Mouse (Mus musculus) CD4-positive, CD25-positive, alpha-beta regulatory T cell, adult 4 months (primary cell): Measurements from ENCODE around the gene Ccdc28a. TPM values are rescaled to one million over a fixed set of nuclear protein-coding genes. Genes with fewer than 3 reads are reported as not detected.

ENCODE experiments used
- ATAC-seq: one replicate; pipeline ENCODE4 v1.8.0; 2017
- polyA plus RNA-seq, 2 experiments: library from polyadenylated mRNA; unstranded; fragments of 100-300 nt; shearing (Covaris generic); gene quantifications; one replicate each; pipeline ENCODE4 v1.2.1; 2017

Ccdc28a gene
- 10 to 100 TPM; 42.8 to 50.3 TPM for polyA plus RNA-seq

DNA sequence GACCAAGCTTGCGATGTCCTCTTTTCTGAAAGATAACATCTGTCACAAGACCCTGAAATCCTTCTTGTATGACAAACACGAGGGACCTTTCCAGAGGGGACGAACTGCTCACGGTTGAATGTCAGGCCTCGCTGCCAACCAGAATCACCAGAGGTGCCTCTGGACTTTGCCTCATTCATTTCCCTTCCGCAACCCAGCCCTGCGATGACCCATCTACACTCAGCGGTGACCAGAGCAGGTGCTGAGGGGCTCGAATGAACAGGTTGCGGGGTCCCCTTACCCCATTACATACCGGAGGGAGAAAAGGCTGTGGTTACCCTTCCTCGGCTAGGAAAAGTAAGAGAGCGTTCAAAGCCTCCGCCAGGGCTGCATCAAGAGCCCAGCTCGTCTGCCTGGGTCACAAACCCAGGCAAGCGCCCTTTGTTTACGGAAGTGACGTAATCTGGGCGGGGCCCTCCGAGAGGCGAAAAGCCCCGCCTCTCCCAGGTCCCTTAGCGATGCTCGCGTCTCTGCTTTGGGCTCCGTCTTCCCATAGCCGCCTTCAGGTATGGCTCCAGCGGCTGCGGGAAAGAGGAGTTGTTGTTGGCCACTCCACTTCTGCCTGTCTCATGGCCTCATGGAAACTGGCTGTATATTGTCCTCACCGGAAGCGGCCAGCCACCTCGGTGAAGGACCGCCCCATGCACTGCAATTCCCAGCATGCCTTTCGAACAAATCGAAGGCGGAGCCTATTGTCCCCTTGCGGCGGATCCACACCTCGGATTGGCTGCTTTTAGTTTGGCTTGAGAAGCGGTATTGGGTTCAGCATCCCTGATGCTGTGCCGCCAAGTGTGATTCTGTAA, at the start of gene Ccdc28a:
Gene Ccdc28a (minus strand): TSS at position 439 of the 842 bp plus-strand sequence.
- ATAC-seq, result peak; percentile 92

- ATAC-seq, result no peak
Observed at GRCm38 (mm10) chr10:18283991-18284390, 49.2 kb upstream of the Ccdc28a start.

DNA sequence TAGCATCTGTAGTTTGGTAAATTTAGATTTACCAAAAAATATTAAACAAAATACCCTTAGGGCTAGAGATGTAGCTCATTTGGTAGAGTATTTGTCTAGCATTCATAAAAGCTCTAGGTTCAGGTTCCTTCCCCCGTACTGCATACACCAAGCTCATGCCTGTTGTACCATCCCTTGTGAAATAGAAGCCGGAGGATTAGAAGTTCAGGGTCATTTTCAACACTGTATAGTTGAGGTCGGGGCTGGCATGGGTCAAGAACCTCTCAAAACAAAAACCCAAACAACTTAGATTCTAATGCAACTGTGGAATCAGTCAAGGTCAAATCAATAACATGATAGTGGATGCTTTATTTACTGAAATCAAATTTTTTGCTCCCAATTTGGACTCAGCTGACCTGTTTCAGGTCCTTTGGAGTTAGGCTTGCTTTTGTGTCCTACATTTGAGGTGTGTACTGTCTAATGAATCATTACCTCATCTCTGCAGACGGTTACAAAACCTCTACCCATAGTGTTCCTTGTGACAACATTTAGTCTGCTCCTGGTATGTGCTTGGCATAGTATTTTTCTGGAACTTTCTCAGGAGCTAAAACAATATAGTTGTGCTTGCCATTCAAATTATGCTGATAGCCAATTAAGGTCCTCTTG, 41.4 kb upstream of the Ccdc28a start:
- ATAC-seq, result no peak

DNA sequence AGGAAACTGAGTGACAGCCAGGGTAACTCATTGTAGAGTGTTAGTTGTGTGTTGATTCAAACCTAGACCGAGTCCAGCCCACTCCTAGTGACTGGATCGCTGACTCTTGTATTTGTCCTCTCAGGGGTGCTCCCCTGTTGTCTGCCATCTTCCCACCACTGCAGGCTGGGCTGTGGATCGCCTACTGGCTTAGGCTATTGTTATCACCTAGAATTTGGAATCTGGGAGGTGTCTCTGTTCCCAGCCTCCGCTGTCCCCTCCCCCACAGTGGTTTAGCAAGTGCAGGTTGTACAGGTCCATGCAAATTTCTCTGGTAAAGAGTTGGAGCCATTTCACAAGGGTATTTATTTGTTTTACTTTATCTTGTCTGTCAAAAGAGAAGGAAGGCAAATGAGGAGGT, 16.5 kb upstream of the Ccdc28a start:
- no peak for ATAC-seq

DNA sequence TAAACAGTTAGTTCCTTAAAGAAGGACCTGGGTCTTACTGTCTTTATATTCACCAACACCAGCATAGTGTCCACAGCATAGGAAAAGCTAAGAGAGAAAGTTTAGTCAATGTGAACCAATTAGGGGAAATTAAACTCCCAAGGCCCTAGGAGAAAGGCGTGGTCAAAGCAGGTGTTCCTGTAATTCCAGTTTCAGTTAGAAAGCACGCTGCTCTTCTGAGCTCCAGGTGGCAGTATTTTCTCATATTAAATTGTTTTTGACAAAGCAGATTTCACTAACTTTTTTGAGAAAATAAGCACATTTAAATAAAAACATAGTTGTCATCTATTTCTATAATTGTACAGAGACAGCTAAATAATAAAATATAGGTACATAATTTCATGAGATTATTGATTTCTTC, 8.8 kb upstream of the Ccdc28a start:
- ATAC-seq, result no peak

DNA sequence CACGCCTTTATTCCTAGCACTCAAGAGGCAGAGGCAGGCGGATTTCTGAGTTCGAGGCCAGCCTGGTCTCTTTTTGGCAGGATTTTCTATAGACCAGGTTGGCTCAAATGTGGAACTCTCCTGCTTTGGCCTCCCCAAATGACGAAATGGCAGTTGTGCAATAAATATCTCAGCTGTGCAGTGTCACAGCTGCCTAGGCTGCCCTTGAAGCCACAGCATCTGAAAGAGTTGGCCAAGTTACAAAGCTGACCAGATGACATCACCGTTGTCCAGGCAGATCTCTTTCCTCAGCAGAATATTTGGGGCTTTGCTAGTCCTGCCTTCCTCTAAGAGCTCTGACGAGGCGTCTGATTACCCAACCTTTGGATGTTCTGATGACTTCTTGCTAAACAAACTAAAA, 2.4 kb upstream of the Ccdc28a start:
- no peak for ATAC-seq

- no peak for ATAC-seq
Observed at GRCm38 (mm10) chr10:18236328-18236927, 1.6 kb upstream of the Ccdc28a start.

- peak; percentile 36 for ATAC-seq
Observed at GRCm38 (mm10) chr10:18235402-18235747, 577 bp upstream of the Ccdc28a start.

- no peak for ATAC-seq
Observed at GRCm38 (mm10) chr10:18233891-18234290, 907 bp downstream of the Ccdc28a start.

DNA sequence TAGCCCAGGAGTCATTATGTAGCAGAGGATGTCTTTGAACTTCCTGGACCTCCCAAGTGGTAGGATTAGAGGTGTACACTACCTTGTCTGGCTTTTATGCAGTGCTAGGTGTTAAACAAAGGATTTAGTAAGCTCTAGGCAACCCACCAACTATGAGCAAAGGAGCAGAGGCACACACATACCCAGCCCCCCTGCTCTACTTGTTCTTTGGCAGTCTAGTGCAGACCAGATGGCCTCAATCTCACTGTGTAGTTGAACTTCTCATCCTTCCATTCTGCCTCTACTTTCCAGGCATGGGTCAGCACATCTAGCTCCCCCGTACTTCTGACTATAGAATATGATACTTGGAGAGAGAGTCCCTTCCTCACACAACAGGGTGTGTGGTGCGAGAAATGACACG, 10.4 kb downstream of the Ccdc28a start:
- no peak for ATAC-seq

GRCm38 (mm10) chr10:18219351-18219750, 15.4 kb downstream of the Ccdc28a start:
- no peak for ATAC-seq

DNA sequence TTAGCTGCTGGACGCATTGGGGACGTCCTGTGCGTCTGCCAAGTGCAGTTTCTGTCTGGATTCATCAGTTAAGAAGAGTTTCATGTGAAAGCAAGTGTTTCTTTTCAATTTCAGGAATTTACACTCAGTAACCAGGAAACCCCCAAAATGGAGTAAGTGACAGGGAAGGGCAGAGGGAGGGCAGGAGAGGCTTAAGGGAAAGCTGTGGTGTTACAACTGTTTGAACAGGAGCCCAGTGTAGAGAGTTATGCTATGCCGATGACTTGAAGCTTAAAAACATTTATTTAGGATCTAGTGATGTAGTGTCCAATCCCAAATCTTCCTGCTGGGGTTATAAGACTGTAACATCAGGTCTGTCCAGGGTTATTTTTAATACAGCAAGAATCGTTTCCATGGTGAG, 20.7 kb downstream of the Ccdc28a start:
- no peak for ATAC-seq

DNA sequence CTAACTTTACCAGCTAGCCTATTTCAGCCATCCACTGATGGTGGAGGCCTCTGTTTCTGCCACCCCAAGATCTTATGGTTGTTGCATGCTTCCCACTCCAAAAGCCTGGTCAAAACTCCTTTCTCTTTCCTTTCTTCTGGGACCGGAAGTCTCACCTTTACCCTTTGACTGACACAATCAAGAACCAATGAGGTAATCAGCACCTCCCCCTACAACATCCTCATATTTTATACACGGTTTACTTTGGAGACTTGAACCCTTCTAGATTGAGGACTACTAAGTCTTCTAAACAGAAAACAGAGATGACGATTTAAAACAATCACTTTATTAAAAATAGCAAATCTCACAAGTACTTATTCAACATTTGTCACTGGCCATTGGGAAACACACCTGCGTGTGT, 21.4 kb downstream of the Ccdc28a start:
- ATAC-seq, result no peak

DNA sequence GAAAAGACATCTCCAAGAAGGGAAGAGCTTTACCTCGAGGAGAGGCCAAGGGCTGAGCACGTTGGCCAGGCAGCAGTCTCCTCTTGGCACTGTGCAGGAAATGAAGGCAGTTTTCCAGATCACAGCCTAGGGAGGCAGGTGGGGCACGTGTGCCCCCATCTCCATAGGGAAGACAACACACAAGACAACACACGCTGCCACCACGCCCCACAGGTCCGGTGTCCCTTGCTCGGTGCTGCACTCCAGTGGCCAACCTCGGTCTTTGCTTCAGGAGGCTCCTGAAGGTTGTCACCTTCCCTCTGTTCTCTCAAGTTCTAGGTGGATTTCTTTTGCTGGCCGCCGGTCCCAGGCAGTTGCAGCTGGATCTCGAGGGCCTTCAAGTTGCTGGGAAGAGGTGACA, 24.1 kb downstream of the Ccdc28a start, which contains the start of gene Ect2l:
Gene Ect2l (minus strand): TSS at position 165 of the 400 bp plus-strand sequence.
- ATAC-seq, result peak; percentile 90

DNA sequence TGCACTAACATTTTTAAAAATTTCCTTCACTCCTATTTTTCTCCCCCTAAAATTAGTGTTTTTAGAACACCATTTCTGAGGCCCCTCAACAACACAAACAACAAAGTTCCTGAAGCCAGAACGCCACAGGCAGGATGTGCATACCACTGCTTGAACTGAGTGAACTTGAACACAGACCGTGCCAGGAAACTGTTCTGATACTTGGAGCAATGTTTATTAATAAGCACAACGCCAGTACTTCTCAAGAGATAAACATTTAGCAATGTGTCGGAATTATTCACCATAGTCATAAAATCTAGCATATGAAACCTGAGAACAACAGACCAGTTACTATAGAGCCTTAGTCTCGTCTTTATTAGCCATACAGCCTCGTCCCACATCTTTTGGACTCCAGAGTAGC, 24.7 kb downstream of the Ccdc28a start:
- ATAC-seq, result no peak

DNA sequence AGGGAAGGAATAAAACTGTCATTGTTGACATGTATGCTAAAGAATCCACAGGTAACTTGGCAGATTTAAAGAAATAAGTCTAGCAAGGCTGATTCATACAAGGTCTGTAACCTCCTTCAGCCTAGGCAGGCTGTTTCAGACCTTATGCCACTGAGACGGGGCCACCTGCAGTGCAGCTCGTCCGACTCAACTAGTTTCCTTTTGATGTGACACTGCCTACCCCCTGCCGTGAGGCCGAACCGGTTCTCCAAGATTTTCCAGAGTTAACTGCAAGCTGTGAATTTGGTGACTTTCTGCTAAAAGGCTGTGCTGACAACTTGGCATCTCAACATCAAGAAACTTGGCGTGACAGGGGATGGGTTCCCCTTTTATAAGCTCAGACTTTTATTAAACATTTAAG, 30.7 kb downstream of the Ccdc28a start:
- ATAC-seq, result no peak

- ATAC-seq, result no peak
Observed at GRCm38 (mm10) chr10:18202401-18202800, 32.4 kb downstream of the Ccdc28a start.

- ATAC-seq, result no peak
Observed at GRCm38 (mm10) chr10:18200656-18201055, 34.1 kb downstream of the Ccdc28a start.

DNA sequence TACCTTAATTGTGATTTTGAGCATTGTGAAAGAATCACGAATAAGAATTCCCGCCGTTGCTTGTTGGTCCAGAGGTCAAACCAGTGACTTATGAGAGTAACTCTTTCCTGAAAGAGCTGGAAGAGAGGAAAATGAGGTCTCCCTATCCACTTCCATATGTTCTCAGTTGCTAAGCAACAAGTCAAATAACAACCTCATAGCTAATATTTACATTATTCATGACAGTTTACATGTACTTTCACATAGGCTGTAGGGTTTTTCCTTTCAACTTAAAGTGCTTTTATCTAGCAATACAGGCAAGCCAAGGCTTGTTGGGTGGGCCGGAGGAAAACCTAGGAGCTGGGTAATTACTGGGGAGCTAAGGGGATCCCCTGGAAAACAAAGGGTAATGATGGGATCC, 34.9 kb downstream of the Ccdc28a start:
- no peak for ATAC-seq

DNA sequence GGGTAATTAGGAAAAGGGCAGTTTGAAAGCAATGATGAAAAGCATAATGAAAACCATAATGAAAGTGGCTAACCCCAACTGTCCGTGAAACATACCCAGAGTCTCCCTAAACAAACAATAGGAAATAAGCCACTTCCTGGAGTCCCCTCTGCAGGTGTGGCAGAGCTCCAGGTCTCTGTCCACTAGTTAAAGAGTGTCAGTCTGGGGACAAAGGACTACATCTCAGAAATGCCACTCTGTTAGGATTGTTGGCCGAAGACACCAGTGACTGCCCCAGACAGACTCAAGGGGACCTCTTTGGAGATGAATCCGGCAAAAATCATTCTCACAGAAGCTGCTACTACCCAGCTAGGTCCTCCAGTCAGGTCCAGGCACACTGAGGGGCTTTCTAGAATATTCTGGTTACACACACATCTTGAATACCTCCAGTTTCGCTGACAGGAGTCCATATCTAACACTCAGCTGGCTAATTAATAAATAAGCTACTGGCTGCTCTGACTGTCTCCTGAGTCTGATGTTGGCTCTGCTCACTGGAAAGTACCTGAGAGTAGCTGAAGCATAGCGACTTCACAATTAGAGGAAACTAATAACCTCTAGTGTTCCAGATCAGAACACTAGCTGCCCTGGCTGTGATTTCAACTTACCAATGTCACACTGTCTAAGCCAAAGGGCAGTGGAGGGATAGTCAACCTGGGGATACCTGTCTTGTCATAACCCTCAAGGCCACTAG, 36.3 kb downstream of the Ccdc28a start:
- no peak for ATAC-seq

DNA sequence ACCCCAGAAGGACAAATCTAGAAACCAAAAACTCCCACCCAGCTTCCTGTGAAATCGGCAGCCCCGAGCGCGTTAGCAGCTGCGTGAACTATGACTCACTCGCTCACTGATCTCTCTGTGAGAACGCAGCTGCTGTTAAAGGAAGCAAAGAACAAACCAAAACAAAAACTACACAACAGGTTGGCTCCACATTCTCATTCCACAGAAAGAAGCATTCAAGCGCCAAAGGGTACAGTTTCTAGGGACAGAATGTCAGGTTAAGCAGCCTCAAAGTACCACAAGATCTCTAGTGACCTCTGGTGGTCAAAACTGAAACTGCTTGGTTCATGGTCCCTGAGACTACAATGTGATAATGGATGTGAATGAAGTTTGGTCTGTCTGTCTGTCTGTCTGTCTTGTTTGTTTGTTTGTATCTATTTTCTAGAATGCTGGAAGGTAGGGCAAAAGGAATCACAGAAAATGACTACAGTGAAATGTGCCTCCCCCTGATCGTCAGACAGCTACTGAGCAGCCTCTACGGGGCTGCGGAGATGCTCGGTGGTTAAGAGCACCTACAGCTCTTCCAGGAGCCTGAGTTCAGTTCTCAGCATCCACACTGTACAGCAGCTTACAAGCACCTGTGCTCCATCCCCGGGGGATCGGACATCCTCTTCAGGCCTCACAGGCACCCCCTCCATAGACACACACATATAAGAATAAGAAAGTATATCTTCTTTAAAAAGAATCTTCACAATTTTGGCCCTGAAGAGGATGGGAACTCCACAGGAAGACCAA, 37.4 kb downstream of the Ccdc28a start:
- ATAC-seq, result peak; percentile 86

- no peak for ATAC-seq
Observed at GRCm38 (mm10) chr10:18194737-18195141, 40.1 kb downstream of the Ccdc28a start.
